Mouse (Mus musculus) monocyte, adult 59 days (primary cell): ENCODE data around the gene Sp100. TPM values are rescaled to one million over a fixed set of nuclear protein-coding genes. Genes with fewer than 3 reads are reported as not detected.

Experiments
- total RNA-seq, 2 experiments: library from RNA; stranded (reverse); gene quantifications; one replicate each; pipeline ENCODE4 v1.2.4; 2023

Gene Sp100
- total RNA-seq = 100 to 1,000 TPM; 283 to 321 TPM

DNA sequence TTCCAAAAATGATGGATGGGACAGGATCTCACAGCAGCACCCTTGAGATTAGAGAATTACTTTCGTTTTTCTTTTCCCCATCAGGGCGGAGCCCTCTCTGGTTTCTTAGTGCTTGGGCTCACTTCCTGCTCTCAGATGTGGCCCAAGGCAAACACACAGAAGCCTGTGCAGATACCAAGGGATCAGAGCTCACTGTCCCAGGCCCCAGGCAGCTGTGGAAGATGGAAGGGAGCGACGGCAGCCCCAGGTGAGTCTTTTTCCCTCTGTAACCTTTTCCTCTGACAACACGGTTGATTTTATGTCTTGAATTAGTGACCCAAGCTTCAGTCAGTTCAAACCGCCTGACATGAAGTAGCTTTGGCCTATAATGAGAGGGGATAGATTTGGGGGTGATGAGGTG is at the start of gene Sp100:
TSS of gene Sp100 (plus strand) at position 108 of the 400 bp plus-strand sequence.

DNA sequence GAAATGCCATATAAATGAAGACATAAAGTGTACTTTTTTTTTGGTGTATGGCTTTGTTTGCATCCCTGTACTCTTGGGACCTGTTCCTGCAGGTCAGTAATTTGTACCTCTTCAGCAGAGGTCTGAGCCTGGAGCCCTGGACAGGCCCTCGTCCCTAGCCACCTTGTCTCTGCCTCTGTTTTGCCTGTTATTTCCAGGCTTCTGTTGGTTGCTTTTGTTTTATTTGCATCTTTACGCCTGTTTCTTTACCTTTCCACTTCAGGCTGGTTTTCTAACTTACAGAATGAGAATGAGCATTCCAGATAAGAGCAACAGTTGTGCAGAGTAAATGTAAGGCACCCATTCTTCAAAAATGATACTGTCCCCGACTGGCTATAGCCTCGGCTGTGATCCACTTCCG is 49.7 kb upstream of the Sp100 start, which contains the start of gene Sp140:
TSS of gene Sp140 (plus strand) at position 301 of the 400 bp plus-strand sequence.

Other genes with a start within 250 kb of the Sp100 start
- gene G530012D18Rik, start 74.3 kb upstream of the Sp100 start, total RNA-seq = not detected
- 10 to 100 TPM; 73.8 to 81.3 TPM for gene Sp110, start 51.2 kb upstream of the Sp100 start, total RNA-seq
- gene Sp140, start 49.6 kb upstream of the Sp100 start, total RNA-seq = 100 to 1,000 TPM in 1 of 2 experiments, 10 to 100 TPM in 1; 98.1 to 108 TPM
- 10 to 100 TPM; 39.6 to 40.5 TPM for gene A630001G21Rik, start 128.7 kb downstream of the Sp100 start, total RNA-seq
- 100 to 1,000 TPM in 1 of 2 experiments, 10 to 100 TPM in 1; 95.7 to 101 TPM for gene Cab39, start 143.5 kb downstream of the Sp100 start, total RNA-seq
- 100 to 1,000 TPM; 186 to 198 TPM for gene Itm2c, start 244.3 kb downstream of the Sp100 start, total RNA-seq